Mouse (Mus musculus) heart, embryonic 15.5 days (tissue): ENCODE results near the gene Snx6. TPM values are rescaled to one million over a fixed set of nuclear protein-coding genes. Genes with fewer than 3 reads are reported as not detected.
"Not testable (repeated sequence)": the region's sequence is repeated elsewhere in the genome, so short reads cannot be mapped to it uniquely, and the experiment has no call there.

Experiments
- ATAC-seq: fragments of 200-750 bp; cut with Nextera tagmentation; replicated peaks from 2 replicates; pipeline ENCODE4 v1.8.0; 2017; ENCODE audit warnings: low read depth, moderate TSS enrichment; ENCODE audit not compliant: insufficient number of reproducible peaks, insufficient read depth, low FRiP score
- H3K27ac ChIP-seq: fragments of 300-500 bp; sonication (generic); 2 replicates; pipeline ENCODE4 v1.5.1; 2015; ENCODE audit warnings: mild to moderate bottlenecking, inconsistent platforms
- H3K27me3 ChIP-seq: fragments of 300-500 bp; sonication (generic); 2 replicates; pipeline ENCODE4 v1.6.1; 2015; ENCODE audit warnings: inconsistent platforms
- H3K36me3 ChIP-seq: fragments of 300-500 bp; sonication (generic); 2 replicates; pipeline ENCODE4 v1.6.1; 2015; ENCODE audit warnings: mild to moderate bottlenecking, inconsistent platforms
- H3K4me1 ChIP-seq: fragments of 300-500 bp; sonication (generic); replicated peaks from 2 replicates; pipeline ENCODE4 v1.6.1; 2015; ENCODE audit warnings: inconsistent platforms
- H3K4me2 ChIP-seq: fragments of 300-500 bp; sonication (generic); 2 replicates; pipeline ENCODE4 v1.6.1; 2015; ENCODE audit warnings: inconsistent platforms, mild to moderate bottlenecking, moderate library complexity
- H3K4me3 ChIP-seq: fragments of 300-500 bp; sonication (generic); 2 replicates; pipeline ENCODE4 v1.5.1; 2015; ENCODE audit warnings: mild to moderate bottlenecking, inconsistent platforms
- H3K9ac ChIP-seq: fragments of 300-500 bp; sonication (generic); 2 replicates; pipeline ENCODE4 v1.6.1; 2015; ENCODE audit warnings: mild to moderate bottlenecking, inconsistent platforms
- H3K9me3 ChIP-seq: fragments of 300-500 bp; sonication (generic); replicated peaks from 2 replicates; pipeline ENCODE4 v1.6.1; 2016; ENCODE audit warnings: inconsistent platforms
- WGBS: fragments of 180-500 bp; shearing (Covaris S2); methylation state at CpG from one replicate; pipeline ENCODE4 v1.1.7; 2015; ENCODE audit warnings: mixed read lengths; 5-methylcytosine and 5-hydroxymethylcytosine counted together
- polyA plus RNA-seq: library from polyadenylated mRNA; unstranded; fragments of >200 nt; fragmentation: Nextera tagmentation; extraction: Ambion mirVana; gene quantifications from 2 replicates; pipeline ENCODE4 v1.2.1, GENCODE M21; 2015

Snx6 gene
- polyA plus RNA-seq, result 96.4 and 116 TPM in 2 replicates

DNA sequence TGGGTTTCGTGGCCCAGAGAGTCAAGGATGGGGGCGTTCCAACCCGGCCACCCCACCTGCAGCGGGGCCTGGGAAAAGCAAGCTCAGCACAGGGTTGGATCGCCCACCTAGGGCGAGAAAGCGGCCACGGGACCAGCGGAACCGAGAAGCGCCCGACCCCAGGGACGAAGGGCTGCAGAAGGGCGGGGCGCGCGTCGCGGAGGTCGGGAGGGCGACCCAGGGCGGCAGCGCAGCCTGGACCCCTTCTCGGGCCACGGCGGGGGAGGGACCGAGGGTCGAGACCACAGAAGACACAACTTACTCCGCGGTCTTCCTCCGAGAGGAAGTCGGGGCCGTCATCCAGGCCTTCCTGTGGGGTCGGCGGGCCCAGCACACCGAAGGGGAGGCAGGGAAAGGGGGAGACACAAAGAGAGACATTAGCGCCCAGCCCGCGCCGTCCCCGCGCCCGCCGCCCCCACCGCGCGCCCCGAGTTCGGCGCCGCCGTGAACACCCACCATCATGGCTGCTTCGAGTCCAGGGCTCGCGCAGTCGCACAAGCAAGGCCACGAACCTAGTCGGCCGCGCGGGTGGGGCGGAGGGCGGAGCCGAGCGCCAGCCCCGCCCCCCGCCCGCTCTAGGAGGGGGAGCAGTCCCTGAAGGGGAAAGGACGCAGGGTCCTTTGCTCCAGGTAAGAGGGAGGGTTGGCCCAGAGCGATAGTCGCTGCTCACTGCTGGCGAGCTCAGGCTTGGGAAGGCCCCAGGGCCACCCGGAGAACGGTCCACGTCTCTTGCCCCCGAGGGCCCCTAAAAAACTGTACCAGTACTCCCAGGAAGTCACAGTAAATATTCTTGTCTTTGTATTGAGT is at the start of gene Snx6:
Snx6 (minus strand) TSS at position 551 of the 846 bp plus-strand sequence.
- Histone ChIP-seq H3K27me3 (no peaks in the 10 kb centered on the region), H3K4me2 (peak within 1 kb of the TSS; percentile 73), H3K9ac (peak within 1 kb of the TSS; percentile 99), H3K27ac (peak within 1 kb of the TSS; percentile 87), H3K36me3 (no peaks in the 10 kb centered on the region), H3K9me3 (no peaks in the 10 kb centered on the region), H3K4me1 (peaks cover 22% of the 10 kb centered on the region), H3K4me3 (peak within 1 kb of the TSS; percentile 95)
- WGBS, result under 1% methylated on average over 76 of the region's 76 CpGs
- ATAC-seq, result peak; percentile 95

DNA sequence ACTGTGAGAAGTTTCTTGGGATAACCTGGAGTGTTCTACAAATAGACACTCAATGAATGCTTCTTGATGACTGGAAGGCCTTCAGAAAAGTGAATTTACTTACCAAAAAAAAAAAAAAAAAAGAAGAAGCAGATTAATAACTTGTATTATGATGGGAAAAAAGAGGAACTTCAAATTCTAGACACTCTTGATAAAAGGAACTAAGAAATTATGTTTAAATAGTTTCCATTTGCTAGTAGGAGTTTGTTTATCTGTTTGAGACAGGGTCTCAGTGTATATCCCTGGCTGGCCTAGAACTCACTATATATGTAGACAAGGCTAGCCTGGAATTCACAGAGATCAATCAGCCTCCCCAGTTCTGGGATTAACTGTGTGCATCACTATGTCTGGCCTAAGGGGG is 48.9 kb upstream of the Snx6 start:
- no peaks in the 10 kb centered on the region for H3K36me3 ChIP-seq
- no peaks in the 10 kb centered on the region for H3K9me3 ChIP-seq
- no peak overlapping the region for H3K9ac ChIP-seq
- no peak overlapping the region for H3K4me3 ChIP-seq
- H3K27ac ChIP-seq, result no peak overlapping the region
- no peak for ATAC-seq
- H3K27me3 ChIP-seq, result no peaks in the 10 kb centered on the region
- no peak overlapping the region for H3K4me2 ChIP-seq
- H3K4me1 ChIP-seq, result no peaks in the 10 kb centered on the region

DNA sequence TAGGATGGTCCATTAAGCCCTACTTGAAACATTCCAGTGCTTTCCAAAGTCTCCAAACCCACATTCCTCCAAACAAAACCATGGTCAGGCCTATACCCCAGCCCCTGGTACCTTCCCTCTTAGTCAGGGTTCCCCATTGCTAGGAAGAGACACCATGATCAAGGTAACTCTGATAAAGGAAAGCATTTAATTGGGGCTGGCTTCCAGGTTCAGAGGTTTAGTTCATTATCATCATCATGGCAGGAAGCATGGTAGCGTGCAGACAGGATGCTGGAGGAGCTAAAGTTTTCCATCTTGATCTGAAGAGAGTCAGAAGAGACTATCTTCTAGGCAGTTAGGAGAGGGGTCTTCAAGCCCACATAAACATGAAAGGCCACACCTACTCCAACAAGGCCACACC is 46.1 kb upstream of the Snx6 start:
- no peaks in the 10 kb centered on the region for H3K9me3 ChIP-seq
- no peaks in the 10 kb centered on the region for H3K36me3 ChIP-seq
- H3K4me3 ChIP-seq, result no peak overlapping the region
- ATAC-seq, result no peak
- H3K4me1 ChIP-seq, result peaks cover 4% of the 10 kb centered on the region
- no peaks in the 10 kb centered on the region for H3K27me3 ChIP-seq
- no peak overlapping the region for H3K9ac ChIP-seq
- H3K27ac ChIP-seq, result no peak overlapping the region
- 83% methylated on average over 1 of the region's 1 CpGs for WGBS
- no peak overlapping the region for H3K4me2 ChIP-seq

DNA sequence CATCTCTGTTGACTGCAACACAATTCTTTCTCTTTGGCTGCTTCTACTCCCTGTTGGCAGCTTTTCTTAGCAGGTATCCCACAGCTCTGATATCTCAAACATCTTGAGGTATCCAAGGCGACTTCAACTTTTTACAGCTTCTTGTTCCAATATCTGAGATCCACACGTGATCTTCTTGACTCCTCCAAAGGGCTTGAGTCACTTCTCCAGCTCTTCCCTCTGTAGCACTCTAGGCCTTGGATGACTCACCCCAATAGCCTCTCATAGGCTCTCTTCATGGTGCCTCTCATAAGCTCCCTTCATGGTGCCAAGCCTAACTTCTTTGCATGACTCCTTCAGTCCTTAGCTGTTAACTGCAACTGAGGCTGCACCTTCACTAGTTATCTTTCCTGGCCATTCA is 44.3 kb upstream of the Snx6 start:
- no peaks in the 10 kb centered on the region for H3K9me3 ChIP-seq
- ATAC-seq, result no peak
- no peak overlapping the region for H3K4me2 ChIP-seq
- peaks cover 18% of the 10 kb centered on the region for H3K4me1 ChIP-seq
- no peak overlapping the region for H3K4me3 ChIP-seq
- no peaks in the 10 kb centered on the region for H3K36me3 ChIP-seq
- 72% methylated on average over 2 of the region's 2 CpGs for WGBS
- no peak overlapping the region for H3K9ac ChIP-seq
- no peaks in the 10 kb centered on the region for H3K27me3 ChIP-seq
- H3K27ac ChIP-seq, result no peak overlapping the region

DNA sequence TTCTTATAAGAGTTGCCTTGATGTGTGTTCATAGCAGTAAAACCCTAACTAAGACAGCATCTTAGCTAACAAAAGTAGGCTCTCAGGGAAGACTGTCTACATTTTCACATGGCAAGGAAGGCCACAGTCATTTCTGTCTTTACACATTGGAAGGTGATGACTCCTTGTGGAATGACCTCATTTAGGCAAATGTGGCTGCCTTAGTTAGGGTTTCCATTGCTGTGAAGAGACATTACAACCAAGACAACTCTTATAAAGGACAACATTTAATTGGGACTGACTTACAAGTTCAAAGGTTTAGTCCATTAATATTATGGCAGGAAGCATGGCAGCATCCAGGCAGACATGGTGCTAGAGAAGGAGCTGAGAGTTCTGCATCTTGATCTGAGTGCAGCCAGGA is 43.4 kb upstream of the Snx6 start:
- H3K4me3 ChIP-seq, result no peak overlapping the region
- no peaks in the 10 kb centered on the region for H3K36me3 ChIP-seq
- no peak for ATAC-seq
- H3K4me2 ChIP-seq, result no peak overlapping the region
- no peak overlapping the region for H3K9ac ChIP-seq
- H3K9me3 ChIP-seq, result no peaks in the 10 kb centered on the region
- H3K27me3 ChIP-seq, result no peaks in the 10 kb centered on the region
- peaks cover 23% of the 10 kb centered on the region for H3K4me1 ChIP-seq
- H3K27ac ChIP-seq, result no peak overlapping the region

DNA sequence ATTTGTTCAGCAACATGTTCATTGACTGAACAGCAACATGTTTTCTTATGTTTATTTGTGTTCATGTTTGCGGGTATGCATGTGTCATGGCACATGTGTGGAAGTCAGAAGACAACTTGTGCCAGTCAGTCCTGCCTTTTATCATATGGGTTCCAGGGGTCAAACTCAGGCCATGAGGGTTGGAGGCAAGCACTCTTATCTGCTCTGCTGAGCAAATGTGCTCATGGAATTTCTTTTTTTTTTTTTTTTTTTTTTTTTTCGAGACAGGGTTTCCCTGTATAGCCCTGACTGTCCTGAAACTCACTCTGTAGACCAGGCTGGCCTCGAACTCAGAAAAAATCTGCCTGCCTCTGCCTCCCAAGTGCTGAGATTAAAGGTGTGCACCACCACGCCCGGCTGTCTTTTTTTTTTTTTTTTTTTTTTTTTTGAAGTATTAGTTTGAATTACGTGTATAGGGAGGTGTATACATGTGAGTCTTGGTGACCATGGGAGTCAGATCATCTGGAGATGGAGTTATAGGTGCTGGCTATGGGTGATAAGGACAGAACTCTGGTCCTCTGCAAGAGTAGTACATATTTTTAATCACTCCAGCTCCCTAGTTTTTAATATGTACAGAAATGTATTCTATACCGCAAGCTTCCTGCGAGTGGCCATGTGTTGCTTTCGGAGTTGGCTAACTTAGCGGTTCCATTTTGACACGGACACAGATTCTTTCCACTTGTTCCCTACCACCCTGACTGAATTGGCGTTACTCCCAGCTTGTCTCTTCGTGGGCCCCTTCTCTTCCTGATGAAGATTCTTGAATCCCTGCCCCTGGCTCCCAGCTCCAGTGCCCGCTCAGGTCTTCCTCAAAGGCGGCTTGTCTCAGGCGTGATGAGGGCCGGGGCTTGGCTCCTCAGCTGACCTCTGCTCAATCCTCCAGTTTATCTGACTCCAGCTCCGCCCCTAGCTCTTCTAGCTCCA is 40.4 kb upstream of the Snx6 start:
- no peak overlapping the region for H3K9ac ChIP-seq
- no peaks in the 10 kb centered on the region for H3K27me3 ChIP-seq
- WGBS, result 53% methylated on average over 18 of the region's 18 CpGs
- H3K9me3 ChIP-seq, result no peaks in the 10 kb centered on the region
- peak overlapping the region; percentile 60 for H3K4me2 ChIP-seq
- no peak for ATAC-seq
- peak overlapping the region; percentile 85 for H3K27ac ChIP-seq
- H3K4me3 ChIP-seq, result no peak overlapping the region
- peaks cover 28% of the 10 kb centered on the region for H3K4me1 ChIP-seq
- H3K36me3 ChIP-seq, result no peaks in the 10 kb centered on the region

DNA sequence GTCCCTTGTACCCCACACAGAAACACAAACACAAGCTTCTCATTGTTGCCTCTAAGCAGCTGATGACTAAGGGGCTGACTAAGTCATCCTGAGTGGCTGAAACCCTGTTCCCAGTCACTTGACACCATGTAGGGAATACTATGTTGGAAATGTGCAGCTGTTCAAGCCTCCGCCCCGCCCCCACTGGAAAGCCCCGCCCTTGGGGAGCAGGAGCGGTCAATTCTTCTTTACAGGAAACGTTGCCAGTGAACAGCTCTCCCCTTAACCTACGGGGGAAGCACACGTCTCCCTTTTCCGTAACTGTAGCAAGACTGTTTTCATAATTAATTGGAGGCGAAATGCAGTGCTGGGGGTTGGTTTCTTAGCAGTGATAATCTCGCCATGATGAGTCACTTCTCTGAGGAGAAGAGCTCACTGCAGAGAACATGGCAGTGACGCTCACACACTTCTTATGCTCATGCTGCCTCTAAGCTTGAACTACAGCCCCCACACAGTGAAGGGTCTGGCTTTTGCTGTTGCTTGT is 39.5 kb upstream of the Snx6 start:
- 5% methylated on average over 11 of the region's 11 CpGs for WGBS
- peaks cover 28% of the 10 kb centered on the region for H3K4me1 ChIP-seq
- ATAC-seq, result peak; percentile 86
- H3K27me3 ChIP-seq, result no peaks in the 10 kb centered on the region
- H3K36me3 ChIP-seq, result no peaks in the 10 kb centered on the region
- H3K9ac ChIP-seq, result no peak overlapping the region; the same call in 1 of the 2 replicates
- H3K4me2 ChIP-seq, result peak overlapping the region; percentile 60
- H3K4me3 ChIP-seq, result peak overlapping the region; percentile 41
- H3K27ac ChIP-seq, result peak overlapping the region; percentile 85
- no peaks in the 10 kb centered on the region for H3K9me3 ChIP-seq

DNA sequence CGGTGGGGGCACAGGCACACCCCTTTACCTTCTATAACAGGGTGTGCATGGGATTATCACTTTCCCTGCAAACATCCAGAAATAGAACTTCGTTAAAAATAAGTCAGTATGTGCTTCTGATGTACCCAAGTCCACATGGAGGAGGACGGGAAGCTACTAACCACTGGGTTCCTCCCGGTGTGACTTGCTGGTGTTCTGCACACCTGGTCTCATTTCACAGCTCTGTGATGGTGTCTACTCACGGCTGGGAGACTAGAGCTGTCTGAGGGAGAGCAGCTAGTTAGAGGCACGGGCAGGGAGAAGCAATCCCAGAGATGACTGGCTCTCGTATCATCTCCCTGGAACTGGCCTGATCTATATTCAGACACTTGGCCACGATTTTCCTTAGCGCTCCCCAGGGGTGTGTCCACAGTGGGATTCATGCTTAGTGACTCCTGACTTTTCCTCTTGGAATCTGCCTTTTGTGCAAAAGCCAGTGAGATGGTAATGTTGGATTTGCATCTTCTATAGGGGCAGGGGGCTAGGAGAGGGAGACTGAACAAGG is 38.4 kb upstream of the Snx6 start:
- WGBS, result 35% methylated on average over 9 of the region's 9 CpGs
- no peaks in the 10 kb centered on the region for H3K36me3 ChIP-seq
- peak overlapping the region; percentile 80 for H3K27ac ChIP-seq
- H3K9ac ChIP-seq, result no peak overlapping the region
- H3K4me1 ChIP-seq, result peaks cover 28% of the 10 kb centered on the region
- ATAC-seq, result no peak
- H3K9me3 ChIP-seq, result no peaks in the 10 kb centered on the region
- H3K27me3 ChIP-seq, result no peaks in the 10 kb centered on the region
- peak overlapping the region; percentile 30 for H3K4me2 ChIP-seq
- H3K4me3 ChIP-seq, result no peak overlapping the region

DNA sequence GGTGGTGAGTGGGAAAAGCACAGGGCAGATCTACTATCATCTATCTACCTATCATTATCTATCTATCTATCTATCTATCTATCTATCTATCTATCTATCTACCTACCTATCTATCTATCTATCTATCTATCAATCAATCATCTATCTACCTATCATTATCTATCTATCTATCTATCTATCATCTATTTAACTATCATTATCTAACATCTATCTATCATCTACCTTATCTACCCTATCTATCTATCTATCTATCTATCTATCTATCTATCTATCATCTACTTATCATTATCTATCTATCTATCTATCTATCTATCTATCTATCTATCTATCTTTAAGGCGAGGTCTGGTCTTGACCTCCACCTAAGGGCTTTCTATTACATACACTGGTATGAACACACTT is 36.4 kb upstream of the Snx6 start:
- not testable (repeated sequence) for H3K27ac ChIP-seq, H3K4me3 ChIP-seq, H3K27me3 ChIP-seq, H3K36me3 ChIP-seq, H3K4me2 ChIP-seq, H3K9me3 ChIP-seq, ATAC-seq, H3K9ac ChIP-seq
- peaks cover 25% of the 10 kb centered on the region for H3K4me1 ChIP-seq
- WGBS, result 76% methylated on average over 1 of the region's 1 CpGs

DNA sequence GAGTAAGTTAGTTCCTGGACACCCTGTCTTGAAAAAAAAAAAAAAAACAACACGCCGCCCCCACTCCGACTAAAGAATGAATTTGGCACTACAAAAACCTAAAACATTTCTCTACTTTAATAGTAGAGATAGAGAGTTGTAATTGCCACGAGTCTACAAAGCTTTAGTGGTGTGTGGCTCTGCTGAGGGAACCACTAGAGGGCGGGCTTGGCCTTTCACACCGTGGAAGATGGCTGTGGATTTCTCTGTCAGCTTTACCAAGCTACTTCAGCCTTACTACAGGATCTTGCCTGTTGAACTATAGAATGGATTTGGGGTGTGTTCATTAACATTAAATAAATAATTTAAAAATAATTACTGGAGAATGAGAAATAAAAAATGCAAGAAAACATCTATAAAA is 35.1 kb upstream of the Snx6 start:
- WGBS, result 6% methylated on average over 6 of the region's 6 CpGs
- ATAC-seq, result peak; percentile 67; the same call in 1 of the 2 replicates
- Histone ChIP-seq H3K9me3 (no peaks in the 10 kb centered on the region), H3K4me3 (no peak overlapping the region), H3K36me3 (no peaks in the 10 kb centered on the region), H3K27ac (no peak overlapping the region), H3K4me1 (peaks cover 17% of the 10 kb centered on the region), H3K4me2 (no peak overlapping the region), H3K27me3 (no peaks in the 10 kb centered on the region), H3K9ac (no peak overlapping the region)

DNA sequence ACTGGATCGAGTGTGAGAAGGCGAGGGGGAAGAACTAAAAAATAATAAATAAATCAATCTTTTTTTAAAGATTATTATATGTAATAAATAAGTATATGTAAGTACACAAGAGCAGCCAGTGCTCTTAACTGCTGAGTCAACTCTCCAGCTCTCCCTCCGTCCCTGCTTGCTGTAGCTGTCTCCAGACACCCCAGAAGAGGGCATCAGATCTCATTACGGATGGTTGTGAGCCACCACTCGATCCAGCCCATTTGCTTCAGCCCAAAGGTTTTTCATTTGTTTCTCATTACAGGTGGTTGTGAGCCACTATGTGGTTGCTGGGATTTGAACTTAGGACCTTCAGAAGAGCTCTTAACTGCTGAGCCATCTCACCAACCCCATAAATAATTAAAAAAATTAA is 34.4 kb upstream of the Snx6 start:
- H3K9ac ChIP-seq, result no peak overlapping the region
- H3K9me3 ChIP-seq, result no peaks in the 10 kb centered on the region
- no peaks in the 10 kb centered on the region for H3K27me3 ChIP-seq
- no peak overlapping the region for H3K4me2 ChIP-seq
- H3K4me3 ChIP-seq, result no peak overlapping the region
- H3K4me1 ChIP-seq, result peaks cover 10% of the 10 kb centered on the region
- H3K36me3 ChIP-seq, result no peaks in the 10 kb centered on the region
- WGBS, result 51% methylated on average over 5 of the region's 5 CpGs
- no peak overlapping the region for H3K27ac ChIP-seq
- ATAC-seq, result no peak
